Mouse (Mus musculus): ENCODE data around the gene Rgs16. TPM values are rescaled to one million over a fixed set of nuclear protein-coding genes. Genes with fewer than 3 reads are reported as not detected.

Gene Rgs16
- total RNA-seq, 2 experiments from 2014 or later: 8.9 to 11.0 TPM

GRCm38 (mm10) chr1:153702853-153703410 is 37.2 kb upstream of the Rgs16 start:
- Histone ChIP-seq H3K27ac (no peak overlapping the region), H3K4me3 (no peak overlapping the region)
- intact Hi-C loops (cut with DNase I): no loop called here
- no peak for DNase-seq (ENCODE audit: extremely low spot score in 1 of 2, low spot score in 2 of 2)
- TF ChIP-seq CTCF (IDR thresholded peaks at IDR 0.05): no peak

- Histone ChIP-seq H3K4me3 (no peak overlapping the region), H3K27ac (no peak overlapping the region)
- intact Hi-C loops (cut with DNase I): no loop called here
- no peak for TF ChIP-seq CTCF (IDR thresholded peaks at IDR 0.05)
- DNase-seq (ENCODE audit: extremely low spot score in 1 of 2, low spot score in 2 of 2): no peak
These were observed 36.6 kb upstream of the Rgs16 start for GRCm38 (mm10) chr1:153703445-153703991.

DNA sequence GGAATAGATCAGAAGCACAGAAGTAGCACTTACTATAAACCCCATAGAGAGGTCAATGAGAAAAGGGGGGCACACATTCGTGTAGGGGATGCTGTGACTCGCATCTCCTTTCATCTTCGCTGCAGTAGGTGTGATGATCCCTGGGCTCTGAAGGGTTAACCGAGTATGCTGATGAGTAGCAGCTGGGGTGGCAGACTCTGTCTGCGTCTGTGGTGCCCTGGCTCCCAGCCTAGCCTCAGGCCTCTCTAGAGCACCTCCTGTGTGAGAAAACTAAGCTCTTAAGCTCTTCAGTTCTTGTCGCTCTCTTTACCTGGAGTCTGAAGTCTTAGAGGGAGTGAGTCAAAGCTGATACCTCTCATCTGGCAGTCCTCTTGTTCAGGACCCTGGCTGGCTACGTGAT is 36.0 kb upstream of the Rgs16 start:
- no peak for TF ChIP-seq CTCF (IDR thresholded peaks at IDR 0.05)
- Histone ChIP-seq H3K27ac (no peak overlapping the region), H3K4me3 (no peak overlapping the region)
- no peak for DNase-seq (ENCODE audit: extremely low spot score in 1 of 2, low spot score in 2 of 2)
- intact Hi-C loops (cut with DNase I): no loop called here

GRCm38 (mm10) chr1:153704996-153705395 is 35.2 kb upstream of the Rgs16 start:
- intact Hi-C loops (cut with DNase I): no loop called here
- H3K4me3 ChIP-seq: no peak overlapping the region
- no peak for TF ChIP-seq CTCF (IDR thresholded peaks at IDR 0.05)
- H3K27ac ChIP-seq: no peak overlapping the region
- no peak for DNase-seq (ENCODE audit: extremely low spot score in 1 of 2, low spot score in 2 of 2)

DNA sequence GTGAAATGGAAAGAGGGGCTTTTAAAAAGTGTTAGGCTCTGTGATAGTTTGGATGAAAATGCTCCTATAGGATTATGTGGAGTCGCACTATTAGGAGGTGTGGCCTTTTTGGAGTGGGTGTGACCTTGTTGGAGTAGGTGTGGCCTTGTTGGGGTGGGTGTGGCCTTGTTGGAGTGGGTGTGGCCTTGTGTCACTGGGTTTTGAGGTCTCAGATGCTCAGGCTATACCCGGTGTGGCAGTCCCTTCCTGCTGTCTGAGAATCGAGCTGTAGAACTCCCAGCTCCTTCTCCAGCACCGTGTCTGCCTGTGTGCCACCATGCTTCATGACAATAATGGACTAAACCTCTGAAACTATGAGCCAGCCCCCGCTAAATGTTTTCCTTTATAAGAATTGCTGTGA is 31.5 kb upstream of the Rgs16 start:
- H3K4me3 ChIP-seq: no peak overlapping the region
- no peak for DNase-seq (ENCODE audit: extremely low spot score in 1 of 2, low spot score in 2 of 2)
- intact Hi-C loops (cut with DNase I): no loop called here
- no peak overlapping the region for H3K27ac ChIP-seq
- TF ChIP-seq CTCF (IDR thresholded peaks at IDR 0.05): no peak

DNA sequence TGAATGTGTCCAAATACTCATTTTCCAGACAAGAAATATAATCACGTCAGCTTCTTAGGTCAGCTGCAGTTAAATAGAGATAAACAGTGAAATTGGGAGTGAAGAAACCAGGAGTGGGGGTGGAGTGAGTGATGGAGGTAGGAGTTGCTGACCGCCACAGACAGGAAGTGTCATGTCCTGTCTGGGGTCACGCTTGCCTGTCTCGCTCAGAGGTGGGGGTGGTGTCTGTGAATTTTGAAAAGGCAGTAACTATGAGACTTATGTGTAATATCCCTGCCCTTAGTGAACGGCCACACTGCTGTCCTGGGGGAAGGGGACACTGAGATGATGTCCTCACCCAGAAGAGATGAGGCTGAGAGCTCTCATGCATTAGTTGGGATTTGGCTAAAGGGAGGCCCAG is 30.7 kb upstream of the Rgs16 start:
- intact Hi-C loops (cut with DNase I): no loop called here

DNA sequence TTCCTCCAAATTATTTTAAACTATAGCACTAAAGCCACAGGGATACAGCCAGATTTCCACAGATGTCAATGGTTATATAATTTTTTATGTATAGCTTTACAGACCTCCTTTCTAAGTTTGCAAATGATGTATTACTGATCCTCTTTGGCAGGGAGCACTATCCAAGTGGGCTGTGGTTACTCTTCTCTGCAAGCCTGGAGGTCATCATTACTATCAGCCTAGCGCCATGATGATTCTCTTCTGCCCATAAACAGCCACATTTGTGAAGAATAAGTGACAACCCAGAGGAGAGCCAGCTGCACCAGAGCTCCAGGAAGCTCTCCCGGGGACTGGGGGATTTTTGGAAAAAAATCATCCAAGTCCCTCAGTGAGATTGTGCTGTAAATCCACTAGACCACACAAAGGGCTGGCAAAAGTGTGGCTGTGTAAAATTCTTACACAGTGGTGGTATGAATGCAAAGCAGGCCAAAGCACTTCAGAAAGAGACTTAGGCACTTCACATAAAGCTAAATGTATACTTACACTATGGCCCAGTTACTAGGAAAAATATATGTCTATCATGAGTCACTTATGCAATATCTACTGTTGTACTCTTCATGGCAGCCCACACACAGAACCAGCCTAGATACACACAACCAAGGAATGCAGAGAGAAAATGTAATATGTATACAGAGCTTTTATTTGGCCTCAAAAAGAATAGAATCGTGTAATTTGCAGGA is 28.4 kb upstream of the Rgs16 start:
- Histone ChIP-seq H3K4me3 (no peak overlapping the region), H3K27ac (peak overlapping the region; percentile 10; the same call in 1 of the 2 replicates)
- no peak for TF ChIP-seq CTCF (IDR thresholded peaks at IDR 0.05)
- DNase-seq (ENCODE audit: extremely low spot score in 1 of 2, low spot score in 2 of 2): no peak
- intact Hi-C loops (cut with DNase I): no loop called here

More for the DNA sequence above, 30.7 kb upstream of the Rgs16 start:
- no peak for TF ChIP-seq CTCF (IDR thresholded peaks at IDR 0.05)
- no peak for DNase-seq (ENCODE audit: extremely low spot score in 1 of 2, low spot score in 2 of 2)
- H3K4me3 ChIP-seq: no peak overlapping the region
- H3K27ac ChIP-seq: no peak overlapping the region

DNA sequence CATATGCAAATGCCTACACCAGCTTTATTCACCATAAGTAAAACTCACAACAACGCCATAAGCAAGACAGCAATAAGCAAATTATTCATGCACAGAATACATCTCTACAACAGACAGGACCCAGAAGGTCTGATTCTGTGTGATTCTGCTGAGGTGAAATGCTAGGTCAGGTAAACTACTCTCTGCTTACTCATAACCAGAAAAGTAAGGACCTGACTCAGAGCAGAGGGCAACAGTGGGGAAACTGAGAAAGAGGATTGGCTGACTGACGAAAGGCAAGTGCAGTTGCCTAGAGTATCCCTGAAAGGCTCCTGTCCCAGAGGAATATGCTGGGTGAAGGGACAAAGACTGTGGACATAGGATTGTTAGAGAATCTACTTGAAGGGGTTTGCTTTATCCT is 27.5 kb upstream of the Rgs16 start:
- no peak for DNase-seq (ENCODE audit: extremely low spot score in 1 of 2, low spot score in 2 of 2)
- Histone ChIP-seq H3K27ac (no peak overlapping the region), H3K4me3 (no peak overlapping the region)
- intact Hi-C loops (cut with DNase I): no loop called here
- no peak for TF ChIP-seq CTCF (IDR thresholded peaks at IDR 0.05)

GRCm38 (mm10) chr1:153717990-153718389 is 22.2 kb upstream of the Rgs16 start:
- intact Hi-C loops (cut with DNase I): no loop called here
- H3K4me3 ChIP-seq: no peak overlapping the region
- no peak for DNase-seq (ENCODE audit: extremely low spot score in 1 of 2, low spot score in 2 of 2)
- no peak overlapping the region for H3K27ac ChIP-seq
- no peak for TF ChIP-seq CTCF (IDR thresholded peaks at IDR 0.05)

- Histone ChIP-seq H3K27ac (no peak overlapping the region), H3K4me3 (no peak overlapping the region)
- DNase-seq (ENCODE audit: extremely low spot score in 1 of 2, low spot score in 2 of 2): no peak
- intact Hi-C loops (cut with DNase I): no loop called here
- no peak for TF ChIP-seq CTCF (IDR thresholded peaks at IDR 0.05)
These were observed 19.2 kb upstream of the Rgs16 start for GRCm38 (mm10) chr1:153720935-153721334.

DNA sequence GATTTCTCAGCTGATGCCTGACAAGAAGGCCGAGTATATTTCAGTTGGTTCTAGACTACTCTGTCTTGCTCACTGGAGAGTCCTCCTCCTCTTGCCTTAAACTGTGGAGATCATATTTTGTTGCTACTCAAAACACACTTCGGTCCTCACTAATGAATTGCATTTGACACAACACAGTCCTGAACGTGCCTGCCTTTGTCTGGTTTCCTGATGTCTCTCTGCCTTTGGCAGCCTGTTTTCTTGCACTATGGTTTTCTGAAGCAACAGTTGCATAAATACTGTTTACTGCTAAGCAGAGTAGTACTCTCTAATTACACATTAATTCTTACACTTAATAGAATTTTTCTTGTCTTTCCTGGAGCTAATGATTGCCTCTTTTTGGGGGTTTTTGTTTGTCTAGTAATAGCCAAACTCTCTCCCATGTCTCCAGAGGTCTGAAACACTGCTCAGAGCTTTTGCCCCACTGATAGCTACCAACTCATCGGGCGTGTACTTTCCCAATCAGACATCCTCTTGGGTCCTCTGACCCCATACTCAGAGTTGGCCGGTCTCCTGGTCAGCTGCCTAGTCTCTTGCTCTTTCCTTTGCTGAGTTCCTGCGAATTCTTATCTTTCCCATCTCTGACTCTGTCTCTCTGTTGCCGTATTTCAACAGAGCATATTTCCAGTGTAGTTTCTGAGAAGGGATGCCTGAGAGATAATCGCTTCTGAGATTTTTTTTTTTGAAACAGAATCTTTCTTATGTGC is 18.4 kb upstream of the Rgs16 start:
- H3K4me3 ChIP-seq: no peak overlapping the region
- intact Hi-C loops (cut with DNase I): no loop called here
- no peak for TF ChIP-seq CTCF (IDR thresholded peaks at IDR 0.05)
- no peak overlapping the region for H3K27ac ChIP-seq
- DNase-seq (ENCODE audit: extremely low spot score in 1 of 2, low spot score in 2 of 2): no peak

GRCm38 (mm10) chr1:153723426-153723825 is 16.7 kb upstream of the Rgs16 start:
- Histone ChIP-seq H3K4me3 (no peak overlapping the region), H3K27ac (no peak overlapping the region)
- intact Hi-C loops (cut with DNase I): no loop called here
- DNase-seq (ENCODE audit: extremely low spot score in 1 of 2, low spot score in 2 of 2): no peak
- no peak for TF ChIP-seq CTCF (IDR thresholded peaks at IDR 0.05)

Measured in left cerebral cortex, adult 2 months (tissue).